Mouse (Mus musculus) kidney, adult 2 months (tissue): Measurements from ENCODE around the gene Dcst2.

Source experiments
- CTCF ChIP-seq: fragments of 200-500 bp; conservative IDR thresholded peaks from 2 replicates; pipeline ENCODE4 v1.5.1; 2011; ENCODE audit warnings: low read depth, mild to moderate bottlenecking, control low read depth, low read length, moderate library complexity, mixed read lengths; ENCODE audit not compliant: insufficient read depth, insufficient read length
- POLR2A ChIP-seq: fragments of 200-500 bp; IDR thresholded peaks from one replicate; pipeline ENCODE4 v1.6.1; 2011; ENCODE audit warnings: low read depth, low read length, control low read depth

GRCm38 (mm10) chr3:89318971-89319590, 42.7 kb upstream of the Dcst2 start:
- no peak for TF ChIP-seq CTCF
- TF ChIP-seq POLR2A: no peak
